Mouse (Mus musculus) liver, postnatal 0 days (tissue): ENCODE measurements around the gene Pdxdc1. TPM values are rescaled to one million over a fixed set of nuclear protein-coding genes. Genes with fewer than 3 reads are reported as not detected.

Experiments
- ATAC-seq: fragments of 200-750 bp; cut with Nextera tagmentation; 2 replicates; pipeline ENCODE4 v1.8.0; 2017; ENCODE audit warnings: mild to moderate bottlenecking, moderate library complexity
- DNase-seq: peaks from one replicate; pipeline ENCODE4 v3.0.0-alpha.2; 2016
- H3K27ac ChIP-seq: fragments of 300-500 bp; sonication (generic); 2 replicates; pipeline ENCODE4 v1.5.1; 2014; ENCODE audit warnings: antibody characterized with exemption, moderate library complexity, mild to moderate bottlenecking, low read depth
- H3K27me3 ChIP-seq: fragments of 300-500 bp; sonication (generic); 2 replicates; pipeline ENCODE4 v1.6.1; 2014; ENCODE audit warnings: low read length, control low read depth, mixed read lengths; ENCODE audit not compliant: insufficient read depth
- H3K36me3 ChIP-seq: fragments of 300-500 bp; sonication (generic); replicated peaks from 2 replicates; pipeline ENCODE4 v1.6.1; 2014; ENCODE audit warnings: mild to moderate bottlenecking, control low read depth, low read length, moderate library complexity, mixed read lengths; ENCODE audit not compliant: insufficient read depth
- H3K4me1 ChIP-seq: fragments of 300-500 bp; sonication (generic); 2 replicates; pipeline ENCODE4 v1.6.1; 2014; ENCODE audit warnings: antibody characterized with exemption, mild to moderate bottlenecking, control low read depth; ENCODE audit not compliant: insufficient read depth
- H3K4me2 ChIP-seq: fragments of 300-500 bp; sonication (generic); 2 replicates; pipeline ENCODE4 v1.6.1; 2014; ENCODE audit warnings: low read depth, mild to moderate bottlenecking, low read length, moderate library complexity, mixed read lengths
- H3K4me3 ChIP-seq: fragments of 300-500 bp; sonication (generic); 2 replicates; pipeline ENCODE4 v1.5.1; 2014; ENCODE audit warnings: low read depth, low read length
- H3K9ac ChIP-seq: fragments of 300-500 bp; sonication (generic); replicated peaks from 2 replicates; pipeline ENCODE4 v1.6.1; 2014; ENCODE audit warnings: mild to moderate bottlenecking, moderate library complexity
- H3K9me3 ChIP-seq: fragments of 300-500 bp; sonication (generic); 2 replicates; pipeline ENCODE4 v1.6.1; 2016; ENCODE audit warnings: mild to moderate bottlenecking, control low read depth, low read length, mixed read lengths
- CTCF ChIP-seq: sonication (generic); IDR thresholded peaks from 2 replicates; pipeline ENCODE4 v1.5.1; 2016; ENCODE audit warnings: antibody characterized with exemption, low read depth
- EP300 ChIP-seq: IDR thresholded peaks from 2 replicates; pipeline ENCODE4 v1.6.1; 2016; ENCODE audit warnings: antibody characterized with exemption, low read depth, mild to moderate bottlenecking
- WGBS: fragments of 180-500 bp; shearing (Covaris S2); extraction: QIAGEN DNeasy Blood & Tissue Kit; methylation state at CpG from one replicate; pipeline ENCODE4 v1.1.7; 2014; ENCODE audit not compliant: insufficient replicate concordance; 5-methylcytosine and 5-hydroxymethylcytosine counted together
- polyA plus RNA-seq: library from polyadenylated mRNA; unstranded; fragments of >200 nt; fragmentation: Nextera tagmentation; extraction: Ambion mirVana; gene quantifications from 2 replicates; pipeline ENCODE4 v1.2.1, GENCODE M21; 2015

Gene Pdxdc1
- polyA plus RNA-seq, 1 experiment from 2014 or later: 27.5 TPM

- H3K4me3 ChIP-seq: no peak overlapping the region
- ATAC-seq: no peak
- 84% methylated on average over 10 of the region's 10 CpGs for WGBS
- no peaks in the 10 kb centered on the region for H3K27me3 ChIP-seq
- H3K27ac ChIP-seq: no peak overlapping the region
- peaks cover 60% of the 10 kb centered on the region for H3K36me3 ChIP-seq
- H3K9ac ChIP-seq: no peak overlapping the region
- no peak for DNase-seq
- H3K4me1 ChIP-seq: no peaks in the 10 kb centered on the region; the same call in 1 of the 2 replicates
- TF ChIP-seq EP300: no peak
- TF ChIP-seq CTCF: peak; percentile 35
- no peaks in the 10 kb centered on the region for H3K9me3 ChIP-seq
- no peak overlapping the region for H3K4me2 ChIP-seq
Observed at GRCm38 (mm10) chr16:13830444-13830843, 72.5 kb downstream of the Pdxdc1 start.

- ATAC-seq: no peak
- H3K36me3 ChIP-seq: peaks cover 31% of the 10 kb centered on the region
- no peak overlapping the region for H3K4me2 ChIP-seq
- no peaks in the 10 kb centered on the region; the same call in 1 of the 2 replicates for H3K4me1 ChIP-seq
- no peak for DNase-seq
- no peaks in the 10 kb centered on the region for H3K9me3 ChIP-seq
- no peaks in the 10 kb centered on the region for H3K27me3 ChIP-seq
- H3K4me3 ChIP-seq: no peak overlapping the region
- H3K9ac ChIP-seq: no peak overlapping the region
- TF ChIP-seq EP300: no peak
- TF ChIP-seq CTCF: no peak
- WGBS: 90% methylated on average over 4 of the region's 4 CpGs
- H3K27ac ChIP-seq: no peak overlapping the region
Observed at GRCm38 (mm10) chr16:13826511-13826910, 76.4 kb downstream of the Pdxdc1 start.

GRCm38 (mm10) chr16:13825781-13826490 lies 77.0 kb downstream of the Pdxdc1 start:
- Histone ChIP-seq H3K9me3 (no peaks in the 10 kb centered on the region), H3K36me3 (peaks cover 28% of the 10 kb centered on the region), H3K9ac (no peak overlapping the region), H3K4me1 (peaks cover 1% of the 10 kb centered on the region; the same call in 1 of the 2 replicates), H3K27ac (no peak overlapping the region), H3K4me2 (no peak overlapping the region), H3K27me3 (no peaks in the 10 kb centered on the region), H3K4me3 (no peak overlapping the region)
- ATAC-seq (no peak), DNase-seq (no peak)
- WGBS: 71% methylated on average over 7 of the region's 7 CpGs
- TF ChIP-seq EP300: no peak
- no peak for TF ChIP-seq CTCF

GRCm38 (mm10) chr16:13820771-13821170 lies 82.2 kb downstream of the Pdxdc1 start:
- WGBS: 96% methylated on average over 5 of the region's 5 CpGs
- Histone ChIP-seq H3K9ac (no peak overlapping the region), H3K27me3 (no peaks in the 10 kb centered on the region), H3K36me3 (no peaks in the 10 kb centered on the region), H3K4me2 (no peak overlapping the region), H3K9me3 (no peaks in the 10 kb centered on the region), H3K4me1 (peaks cover 22% of the 10 kb centered on the region; the same call in 1 of the 2 replicates), H3K27ac (no peak overlapping the region), H3K4me3 (no peak overlapping the region)
- TF ChIP-seq EP300: no peak
- TF ChIP-seq CTCF: 0 out of 2 replicates have a peak, but pooled peaks have one; percentile 20
- DNase-seq: no peak
- ATAC-seq: no peak

- Histone ChIP-seq H3K4me1 (peaks cover 22% of the 10 kb centered on the region; the same call in 1 of the 2 replicates), H3K27me3 (no peaks in the 10 kb centered on the region), H3K36me3 (no peaks in the 10 kb centered on the region), H3K4me3 (peak overlapping the region; percentile 80), H3K27ac (peak overlapping the region; percentile 76), H3K9me3 (no peaks in the 10 kb centered on the region), H3K9ac (peak overlapping the region; percentile 91), H3K4me2 (peak overlapping the region; percentile 94)
- DNase-seq (no peak), ATAC-seq (no peak)
- 24% methylated on average over 12 of the region's 12 CpGs for WGBS
- no peak for TF ChIP-seq EP300
- TF ChIP-seq CTCF: no peak
Observed at GRCm38 (mm10) chr16:13819806-13820500, 83.0 kb downstream of the Pdxdc1 start.

- no peak for TF ChIP-seq CTCF
- TF ChIP-seq EP300: no peak
- ATAC-seq (peak; percentile 50), DNase-seq (no peak)
- peak overlapping the region; percentile 94 for H3K4me2 ChIP-seq
- H3K27ac ChIP-seq: peak overlapping the region; percentile 76
- H3K27me3 ChIP-seq: no peaks in the 10 kb centered on the region
- WGBS: under 1% methylated on average over 36 of the region's 36 CpGs
- peak overlapping the region; percentile 91 for H3K9ac ChIP-seq
- H3K36me3 ChIP-seq: 0 out of 2 replicates have a peak, but pooled peaks cover 5% of the 10 kb centered on the region
- peak overlapping the region; percentile 80 for H3K4me3 ChIP-seq
- H3K9me3 ChIP-seq: no peaks in the 10 kb centered on the region
- peaks cover 22% of the 10 kb centered on the region; the same call in 1 of the 2 replicates for H3K4me1 ChIP-seq
Observed at GRCm38 (mm10) chr16:13819394-13819743, 83.6 kb downstream of the Pdxdc1 start.
